Mouse (Mus musculus): ENCODE measurements around the gene Olfr985.

The Olfr985 gene

GRCm38 (mm10) chr9:40130084-40130483 lies at the start of gene Olfr985:
Gene Olfr985, minus strand, starts transcription at chr9:40130184.
- DNase-seq (ENCODE audit: low read depth, low spot score), result no peak

- DNase-seq (ENCODE audit: low read depth, low spot score), result no peak
Observed at GRCm38 (mm10) chr9:40177017-40177416, 47.0 kb upstream of the Olfr985 start.

- DNase-seq (ENCODE audit: low read depth, low spot score), result no peak
Observed at GRCm38 (mm10) chr9:40166446-40166845, 36.5 kb upstream of the Olfr985 start.

GRCm38 (mm10) chr9:40155118-40155644 lies 25.2 kb upstream of the Olfr985 start:
- DNase-seq (ENCODE audit: low read depth, low spot score), result no peak

- DNase-seq (ENCODE audit: low read depth, low spot score), result no peak
Observed at GRCm38 (mm10) chr9:40141544-40141943, 11.6 kb upstream of the Olfr985 start.

GRCm38 (mm10) chr9:40139484-40139883 lies 9.5 kb upstream of the Olfr985 start:
- no peak for DNase-seq (ENCODE audit: low read depth, low spot score)

GRCm38 (mm10) chr9:40136987-40137688 lies 7.2 kb upstream of the Olfr985 start:
- DNase-seq (ENCODE audit: low read depth, low spot score), result no peak

GRCm38 (mm10) chr9:40130556-40130955 lies 572 bp upstream of the Olfr985 start:
- no peak for DNase-seq (ENCODE audit: low read depth, low spot score)

- DNase-seq (ENCODE audit: low read depth, low spot score), result no peak
Observed at GRCm38 (mm10) chr9:40117287-40117659, 12.7 kb downstream of the Olfr985 start.

GRCm38 (mm10) chr9:40116645-40117286 lies 13.2 kb downstream of the Olfr985 start:
- no peak for DNase-seq (ENCODE audit: low read depth, low spot score)

GRCm38 (mm10) chr9:40114106-40114505 lies 15.9 kb downstream of the Olfr985 start, which contains the start of gene Olfr984:
Gene Olfr984, minus strand, starts transcription at chr9:40114206.
- DNase-seq (ENCODE audit: low read depth, low spot score), result no peak

- DNase-seq (ENCODE audit: low read depth, low spot score), result no peak
Observed at GRCm38 (mm10) chr9:40094769-40095168, 35.2 kb downstream of the Olfr985 start.

GRCm38 (mm10) chr9:40093495-40093894 lies 36.5 kb downstream of the Olfr985 start, which contains the start of gene Olfr983:
Gene Olfr983, minus strand, starts transcription at chr9:40093595.
- DNase-seq (ENCODE audit: low read depth, low spot score), result no peak

All from CD4-positive, CD25-positive, alpha-beta regulatory T cell, adult 2 months (primary cell).